In the genomic region with DNA sequence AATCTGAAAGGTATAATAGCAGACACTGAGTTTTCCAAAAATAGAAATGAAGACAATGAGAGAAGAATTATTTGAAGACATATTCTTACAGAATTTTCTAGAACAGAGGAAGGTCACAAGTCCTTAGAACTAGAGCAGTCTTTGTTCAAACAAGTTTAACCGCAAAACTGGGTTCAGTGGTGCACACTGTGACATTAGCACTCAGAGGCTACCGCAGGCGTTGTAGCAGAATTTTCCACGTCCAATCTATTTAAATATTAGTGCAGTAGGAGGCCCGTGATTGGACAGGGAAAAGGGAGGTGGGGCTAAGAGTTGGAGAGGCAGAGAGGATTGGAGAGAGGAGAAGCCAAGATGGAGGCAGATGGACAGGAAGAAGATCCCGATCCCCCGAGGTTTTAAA, we compare ENCODE assay signal across 25 mouse cellular contexts.
DNase-seq lines count a peak whose midpoint lies in the region; ATAC-seq and TF ChIP-seq lines count a peak whose summit lies in the region.
"Had no signal": no experiment of that assay in that cellular context is flagged by ENCODE, and none has a peak within 500 bp of the region (broad histone marks: within the 10 kb centered on the region; RNA-seq: fewer than 3 reads in every experiment).

No protein-coding gene starts in this region.

- no peak overlapping the region for H3K4me2 ChIP-seq in midbrain, embryonic 11.5 days
- no peak overlapping the region for H3K4me2 ChIP-seq in midbrain, postnatal 0 days (ENCODE audit: low read depth, low read length, poor library complexity, severe bottlenecking)
- peak overlapping the region; percentile 34; the same call in 1 of the 2 replicates for H3K4me2 ChIP-seq in CH12.LX (ENCODE audit: insufficient read depth, low read depth, poor library complexity, severe bottlenecking)
- H3K4me2 ChIP-seq: embryonic facial prominence, embryonic 13.5 days; embryonic facial prominence, embryonic 15.5 days; forebrain, embryonic 12.5 days had no signal

- no peak overlapping the region for H3K9ac ChIP-seq in midbrain, embryonic 11.5 days (ENCODE audit: low read length)
- no peak overlapping the region for H3K9ac ChIP-seq in midbrain, postnatal 0 days (replicated peaks; ENCODE audit: low read length, poor library complexity, severe bottlenecking)
- peak overlapping the region; percentile 82 for H3K9ac ChIP-seq in CH12.LX (ENCODE audit: insufficient read depth, low read depth)
- H3K9ac ChIP-seq: embryonic facial prominence, embryonic 13.5 days; embryonic facial prominence, embryonic 15.5 days; forebrain, embryonic 12.5 days had no signal

- H3K4me3 ChIP-seq in midbrain, embryonic 11.5 days (ENCODE audit: low read depth, low read length): no peak overlapping the region
- H3K4me3 ChIP-seq in midbrain, postnatal 0 days (ENCODE audit: low read depth, low read length): no peak overlapping the region
- peak overlapping the region; percentile 68 to 79 (median 72) for H3K4me3 ChIP-seq in CH12.LX (replicated peaks in 1 of 3; ENCODE audit: low read depth in 2 of 3, low read length in 2 of 3, poor library complexity in 1 of 3)
- no peak overlapping the region for H3K4me3 ChIP-seq in limb, embryonic 10.5 days
- H3K4me3 ChIP-seq: embryonic facial prominence, embryonic 13.5 days; embryonic facial prominence, embryonic 15.5 days; erythroblast, embryonic 14.5 days; forebrain, embryonic 10.5 days; forebrain, embryonic 12.5 days had no signal

- H3K27ac ChIP-seq in midbrain, embryonic 11.5 days (ENCODE audit: low read depth, low read length): no peak overlapping the region
- no peak overlapping the region for H3K27ac ChIP-seq in midbrain, postnatal 0 days (ENCODE audit: low read depth, low read length)
- no peak overlapping the region for H3K27ac ChIP-seq in CH12.LX (ENCODE audit: insufficient read depth, low read depth)
- H3K27ac ChIP-seq in limb, embryonic 10.5 days: no peak overlapping the region
- H3K27ac ChIP-seq: embryonic facial prominence, embryonic 13.5 days; embryonic facial prominence, embryonic 15.5 days; forebrain, embryonic 10.5 days; forebrain, embryonic 12.5 days had no signal

- no peak for TF ChIP-seq CTCF in midbrain, postnatal 0 days (IDR thresholded peaks at IDR 0.05)
- no peak for TF ChIP-seq CTCF in CH12.LX (conservative IDR thresholded peaks at IDR 0.05 in 1 of 2, IDR thresholded peaks at IDR 0.05 in 1 of 2; ENCODE audit: low read depth in 2 of 2, low read length in 2 of 2)

- in situ Hi-C loops in CH12.LX (cut with MboI; ENCODE audit: low pct_ligation_motif_present, low pct_unique_long_range_greater_than_20kb, low sequenced_read_pairs): loop anchor here (25.0 kb wide), 1 partner anchor 89 kb away; the partner anchor contains the start of gene Cytip

- TF ChIP-seq POLR2A in CH12.LX (IDR thresholded peaks at IDR 0.05; ENCODE audit: low read depth, low read length): peak; percentile 64

- ATAC-seq in midbrain, embryonic 11.5 days (ENCODE audit: low FRiP score): no peak
- ATAC-seq in midbrain, postnatal 0 days (ENCODE audit: low FRiP score): no peak
- ATAC-seq: forebrain, embryonic 14.5 days; forebrain, embryonic 16.5 days; Patski had no signal

- peaks cover 5% of the 10 kb centered on the region for H3K79me2 ChIP-seq in CH12.LX (replicated peaks; ENCODE audit: control insufficient read depth, extremely low read depth, insufficient read depth, poor library complexity, severe bottlenecking)

- peak; percentile 21 for DNase-seq in midbrain, embryonic 11.5 days (ENCODE audit: low spot score, missing footprints)
- DNase-seq in midbrain, postnatal 0 days (ENCODE audit: low spot score): no peak
- DNase-seq in CH12.LX (ENCODE audit: extremely low read depth): peak; percentile 92
- DNase-seq in R1 (ENCODE audit: low read depth, low spot score): peak; percentile 40
- DNase-seq in limb, embryonic 10.5 days (ENCODE audit: low spot score): no peak
- no peak for DNase-seq in gastrocnemius, adult 8-10 months (ENCODE audit: low spot score in 2 of 2)
- DNase-seq: adrenal gland, adult 2 months; adrenal gland, postnatal 10 days; adrenal gland, postnatal 25 days; B cell, adult 2 months; cerebellum, adult 11 months; cerebellum, adult 18-20 months; cerebellum, adult 8-10 months; cerebellum, adult 9-11 months; cerebellum, postnatal 14 days; cerebellum, postnatal 36 days; embryo, embryonic 11 days had no signal

- dilution Hi-C loops in CH12.LX (cut with MboI; ENCODE audit: extremely low pct_ligation_motif_present, extremely low pct_unique_long_range_greater_than_20kb, low sequenced_read_pairs): no loop called here

- H3K4me1 ChIP-seq in midbrain, embryonic 11.5 days (ENCODE audit: control insufficient read depth, insufficient read depth, low read length): no peaks in the 10 kb centered on the region
- H3K4me1 ChIP-seq in midbrain, postnatal 0 days (ENCODE audit: insufficient read depth, low read length): no peaks in the 10 kb centered on the region
- peaks cover 11 to 16% of the 10 kb centered on the region in 2 experiments for H3K4me1 ChIP-seq in CH12.LX (ENCODE audit: control insufficient read depth in 1 of 2, insufficient read depth in 2 of 2)
- no peaks in the 10 kb centered on the region for H3K4me1 ChIP-seq in limb, embryonic 10.5 days
- H3K4me1 ChIP-seq: embryonic facial prominence, embryonic 13.5 days; embryonic facial prominence, embryonic 15.5 days; forebrain, embryonic 10.5 days; forebrain, embryonic 12.5 days had no signal

- TF ChIP-seq EP300 in CH12.LX (IDR thresholded peaks at IDR 0.05; ENCODE audit: low read length): peak; percentile 53; the same call in 1 of the 2 replicates

- H3K9me3 ChIP-seq in midbrain, embryonic 11.5 days (ENCODE audit: control insufficient read depth, low read length): no peaks in the 10 kb centered on the region
- no peaks in the 10 kb centered on the region for H3K9me3 ChIP-seq in midbrain, postnatal 0 days (ENCODE audit: low read length)
- no peaks in the 10 kb centered on the region for H3K9me3 ChIP-seq in CH12.LX (replicated peaks; ENCODE audit: low read length)
- no peaks in the 10 kb centered on the region for H3K9me3 ChIP-seq in limb, embryonic 10.5 days (replicated peaks)
- H3K9me3 ChIP-seq: embryonic facial prominence, embryonic 13.5 days; embryonic facial prominence, embryonic 15.5 days; forebrain, embryonic 10.5 days; forebrain, embryonic 12.5 days had no signal

- no peaks in the 10 kb centered on the region for H3K36me3 ChIP-seq in midbrain, embryonic 11.5 days (ENCODE audit: control insufficient read depth, insufficient read depth, low read length)
- H3K36me3 ChIP-seq in midbrain, postnatal 0 days (ENCODE audit: insufficient read depth, low read length): no peaks in the 10 kb centered on the region
- H3K36me3 ChIP-seq in CH12.LX (replicated peaks in 1 of 2; ENCODE audit: control insufficient read depth in 1 of 2, insufficient read depth in 1 of 2, low read length in 1 of 2): peaks cover 5 to 20% of the 10 kb centered on the region in 2 experiments
- H3K36me3 ChIP-seq in limb, embryonic 10.5 days: no peaks in the 10 kb centered on the region
- H3K36me3 ChIP-seq: embryonic facial prominence, embryonic 13.5 days; embryonic facial prominence, embryonic 15.5 days; forebrain, embryonic 10.5 days; forebrain, embryonic 12.5 days had no signal

- no peaks in the 10 kb centered on the region for H3K27me3 ChIP-seq in midbrain, embryonic 11.5 days (ENCODE audit: control insufficient read depth, insufficient read depth, low read length)
- H3K27me3 ChIP-seq in midbrain, postnatal 0 days (ENCODE audit: insufficient read depth, low read length): no peaks in the 10 kb centered on the region
- H3K27me3 ChIP-seq in CH12.LX (replicated peaks): no peaks in the 10 kb centered on the region
- H3K27me3 ChIP-seq in limb, embryonic 10.5 days (ENCODE audit: low read depth, poor library complexity, severe bottlenecking): no peaks in the 10 kb centered on the region
- H3K27me3 ChIP-seq: embryonic facial prominence, embryonic 13.5 days; embryonic facial prominence, embryonic 15.5 days; forebrain, embryonic 12.5 days had no signal

- TF ChIP-seq RAD21 in CH12.LX (IDR thresholded peaks at IDR 0.05; ENCODE audit: low read depth, low read length): no peak

- WGBS in midbrain, embryonic 11.5 days: 88% methylated on average over 7 of the region's 7 CpGs
- WGBS in midbrain, postnatal 0 days: 85% methylated on average over 7 of the region's 7 CpGs
- WGBS in limb, embryonic 10.5 days: 89% methylated on average over 7 of the region's 7 CpGs

TF ChIP-seq in CH12.LX, 34 proteins besides CTCF, POLR2A, EP300 and RAD21 (continues in another document):
- peak; percentile 43; the same call in 1 of the 2 replicates for TF ChIP-seq ZMIZ1 (IDR thresholded peaks at IDR 0.05; ENCODE audit: low read depth, low read length)
- 0 out of 2 replicates have a peak, but pooled peaks have one; percentile 8 for TF ChIP-seq NRF1 (IDR thresholded peaks at IDR 0.05; ENCODE audit: low read depth, low read length)
- TF ChIP-seq USF2 (conservative IDR thresholded peaks at IDR 0.05; ENCODE audit: low read depth, low read length): no peak
- peak; percentile 55 for TF ChIP-seq TCF12 (IDR thresholded peaks at IDR 0.05; ENCODE audit: low read depth, low read length)
- no peak for TF ChIP-seq CHD2 (IDR thresholded peaks at IDR 0.05; ENCODE audit: low read length)
- TF ChIP-seq GABPA (IDR thresholded peaks at IDR 0.05; ENCODE audit: insufficient replicate concordance, low read depth, low read length): no peak
- no peak for TF ChIP-seq RCOR1 (conservative IDR thresholded peaks at IDR 0.05; ENCODE audit: low read depth, low read length)
- TF ChIP-seq ZKSCAN1 (IDR thresholded peaks at IDR 0.05; ENCODE audit: borderline replicate concordance, low read depth, low read length): no peak
- TF ChIP-seq SIN3A (IDR thresholded peaks at IDR 0.05; ENCODE audit: low read length): peak; percentile 70; the same call in 1 of the 2 replicates
- peak; percentile 38; the same call in 1 of the 2 replicates for TF ChIP-seq HCFC1 (IDR thresholded peaks at IDR 0.05; ENCODE audit: low read depth, low read length)
- no peak for TF ChIP-seq JUN (IDR thresholded peaks at IDR 0.05; ENCODE audit: insufficient read depth, low read depth, low read length)
- 0 out of 2 replicates have a peak, but pooled peaks have one; percentile 32 for TF ChIP-seq IRF4 (IDR thresholded peaks at IDR 0.05; ENCODE audit: low read depth, low read length)
- TF ChIP-seq MEF2A (IDR thresholded peaks at IDR 0.05; ENCODE audit: borderline replicate concordance, low read depth, low read length): peak; percentile 77
- no peak for TF ChIP-seq KAT2A (IDR thresholded peaks at IDR 0.05; ENCODE audit: insufficient replicate concordance, low read length)
- no peak for TF ChIP-seq UBTF (IDR thresholded peaks at IDR 0.05; ENCODE audit: low read depth, low read length)
- no peak for TF ChIP-seq E2F4 (IDR thresholded peaks at IDR 0.05; ENCODE audit: insufficient replicate concordance, low read depth, low read length)
- peak; percentile 75; the same call in 1 of the 2 replicates for TF ChIP-seq CHD1 (IDR thresholded peaks at IDR 0.05; ENCODE audit: low read depth, low read length)
- peak; percentile 52; the same call in 1 of the 2 replicates for TF ChIP-seq MYC (IDR thresholded peaks at IDR 0.05; ENCODE audit: low read depth, low read length)
- TF ChIP-seq MXI1 (IDR thresholded peaks at IDR 0.05; ENCODE audit: low read depth, low read length): no peak

Comparison
In these comparisons a context has a peak if more than half of its experiments do, and no peak if none do; other contexts are left out.
1. DNase-seq: peak in midbrain, embryonic 11.5 days (single experiment), CH12.LX (single experiment) and R1 (single experiment); none in midbrain, postnatal 0 days (single experiment), limb, embryonic 10.5 days (single experiment) and gastrocnemius, adult 8-10 months (0 of 2).
2. H3K4me3 ChIP-seq: peak in CH12.LX (3 of 3); none in midbrain, embryonic 11.5 days (single experiment), midbrain, postnatal 0 days (single experiment) and limb, embryonic 10.5 days (single experiment).